Mouse (Mus musculus) testis, adult 2 months (tissue): Measurements from ENCODE around the gene Gbp2. TPM values are rescaled to one million over a fixed set of nuclear protein-coding genes. Genes with fewer than 3 reads are reported as not detected.
A peak's percentile ranks its signal among the peaks of the same experiment; 100 is the strongest.

ENCODE experiments used
- H3K27ac ChIP-seq: fragments of 200-500 bp; 2 replicates; pipeline ENCODE4 v1.5.1; 2012; ENCODE audit warnings: low read depth, low read length; ENCODE audit not compliant: control insufficient read depth, insufficient read depth
- H3K27me3 ChIP-seq: fragments of 200-500 bp; 2 replicates; pipeline ENCODE4 v1.6.1; 2012; ENCODE audit warnings: mild to moderate bottlenecking, low read length, moderate library complexity; ENCODE audit not compliant: control insufficient read depth, insufficient read depth
- H3K36me3 ChIP-seq: fragments of 200-500 bp; 2 replicates; pipeline ENCODE4 v1.6.1; 2012; ENCODE audit warnings: mild to moderate bottlenecking, low read length; ENCODE audit not compliant: control insufficient read depth, insufficient read depth
- H3K4me1 ChIP-seq: fragments of 200-500 bp; 2 replicates; pipeline ENCODE4 v1.6.1; 2012; ENCODE audit warnings: low read length; ENCODE audit not compliant: control insufficient read depth, insufficient read depth
- H3K4me3 ChIP-seq: fragments of 200-500 bp; 2 replicates; pipeline ENCODE4 v1.5.1; 2012; ENCODE audit warnings: low read depth, mild to moderate bottlenecking, low read length, moderate library complexity, mixed read lengths; ENCODE audit not compliant: control insufficient read depth
- CTCF ChIP-seq: fragments of 200-500 bp; IDR thresholded peaks from 2 replicates; pipeline ENCODE4 v1.5.1; 2012; ENCODE audit warnings: low read depth, mild to moderate bottlenecking, inconsistent platforms, low read length, moderate library complexity; ENCODE audit not compliant: control insufficient read depth, insufficient read depth, insufficient replicate concordance
- POLR2A ChIP-seq: fragments of 200-500 bp; IDR thresholded peaks from 2 replicates; pipeline ENCODE4 v1.6.1; 2012; ENCODE audit warnings: low read depth, mild to moderate bottlenecking, inconsistent platforms, low read length, moderate library complexity; ENCODE audit not compliant: control insufficient read depth
- polyA plus RNA-seq: library from polyadenylated mRNA; depleted of rRNA; stranded (reverse); fragments of >200 nt; gene quantifications from 2 replicates; pipeline ENCODE4 v1.2.3, GENCODE M21; 2012; rRNA removed

Gbp2 gene
- 0.52 and 0.63 TPM in 2 replicates for polyA plus RNA-seq

GRCm38 (mm10) chr3:142620111-142620955 lies at the start of gene Gbp2:
TSS of gene Gbp2 (plus strand) at chr3:142620602.
- Histone ChIP-seq H3K4me3 (peak within 1 kb of the TSS; percentile 54), H3K27me3 (no peaks in the 10 kb centered on the region), H3K4me1 (no peaks in the 10 kb centered on the region), H3K36me3 (no peaks in the 10 kb centered on the region), H3K27ac (peak within 1 kb of the TSS; percentile 72)
- TF ChIP-seq POLR2A, result no peak
- no peak for TF ChIP-seq CTCF

GRCm38 (mm10) chr3:142570738-142571137 lies 49.7 kb upstream of the Gbp2 start:
- H3K27ac ChIP-seq, result no peak overlapping the region
- no peaks in the 10 kb centered on the region for H3K4me1 ChIP-seq
- H3K27me3 ChIP-seq, result no peaks in the 10 kb centered on the region
- TF ChIP-seq POLR2A (no peak), CTCF (no peak)
- no peak overlapping the region for H3K4me3 ChIP-seq
- no peaks in the 10 kb centered on the region for H3K36me3 ChIP-seq

- Histone ChIP-seq H3K4me1 (no peaks in the 10 kb centered on the region), H3K36me3 (no peaks in the 10 kb centered on the region), H3K4me3 (no peak overlapping the region), H3K27me3 (no peaks in the 10 kb centered on the region), H3K27ac (no peak overlapping the region)
- TF ChIP-seq POLR2A (no peak), CTCF (no peak)
Measured at GRCm38 (mm10) chr3:142577108-142577507, 43.3 kb upstream of the Gbp2 start.

- H3K4me1 ChIP-seq, result no peaks in the 10 kb centered on the region
- H3K36me3 ChIP-seq, result no peaks in the 10 kb centered on the region
- H3K4me3 ChIP-seq, result no peak overlapping the region
- TF ChIP-seq POLR2A (no peak), CTCF (no peak)
- H3K27me3 ChIP-seq, result no peaks in the 10 kb centered on the region
- H3K27ac ChIP-seq, result no peak overlapping the region
Measured at GRCm38 (mm10) chr3:142578342-142578741, 42.1 kb upstream of the Gbp2 start.

- no peak for TF ChIP-seq POLR2A
- no peak for TF ChIP-seq CTCF
- Histone ChIP-seq H3K4me1 (no peaks in the 10 kb centered on the region), H3K36me3 (no peaks in the 10 kb centered on the region), H3K4me3 (no peak overlapping the region), H3K27ac (no peak overlapping the region), H3K27me3 (no peaks in the 10 kb centered on the region)
Measured at GRCm38 (mm10) chr3:142583067-142583466, 37.3 kb upstream of the Gbp2 start.

GRCm38 (mm10) chr3:142587386-142587785 lies 33.0 kb upstream of the Gbp2 start:
- TF ChIP-seq CTCF (no peak), POLR2A (no peak)

GRCm38 (mm10) chr3:142588888-142589287 lies 31.5 kb upstream of the Gbp2 start:
- no peaks in the 10 kb centered on the region for H3K27me3 ChIP-seq
- TF ChIP-seq POLR2A, result no peak
- TF ChIP-seq CTCF, result no peak
- H3K36me3 ChIP-seq, result no peaks in the 10 kb centered on the region
- H3K27ac ChIP-seq, result no peak overlapping the region
- H3K4me3 ChIP-seq, result no peak overlapping the region
- H3K4me1 ChIP-seq, result no peaks in the 10 kb centered on the region

More at GRCm38 (mm10) chr3:142587386-142587785, 33.0 kb upstream of the Gbp2 start:
- Histone ChIP-seq H3K27ac (no peak overlapping the region), H3K4me3 (no peak overlapping the region), H3K27me3 (no peaks in the 10 kb centered on the region), H3K36me3 (no peaks in the 10 kb centered on the region), H3K4me1 (no peaks in the 10 kb centered on the region)

- TF ChIP-seq POLR2A, result no peak
- TF ChIP-seq CTCF, result no peak
- no peaks in the 10 kb centered on the region for H3K27me3 ChIP-seq
Measured at GRCm38 (mm10) chr3:142590431-142591067, 29.9 kb upstream of the Gbp2 start.

More at GRCm38 (mm10) chr3:142590431-142591067, 29.9 kb upstream of the Gbp2 start:
- H3K36me3 ChIP-seq, result no peaks in the 10 kb centered on the region
- no peaks in the 10 kb centered on the region for H3K4me1 ChIP-seq
- no peak overlapping the region for H3K27ac ChIP-seq
- no peak overlapping the region for H3K4me3 ChIP-seq
